Mouse (Mus musculus): Measurements from ENCODE around the gene Bcas2. TPM values are rescaled to one million over a fixed set of nuclear protein-coding genes. Genes with fewer than 3 reads are reported as not detected.
A peak's percentile ranks its signal among the peaks of the same experiment; 100 is the strongest.
"Not testable (repeated sequence)": the region's sequence is repeated elsewhere in the genome, so short reads cannot be mapped to it uniquely, and the experiment has no call there.

Bcas2 gene
- polyA plus RNA-seq, 1 experiment from 2014 or later, result 168 TPM

- DNase-seq (ENCODE audit: low spot score), result no peak
These were observed 12.1 kb upstream of the Bcas2 start for GRCm38 (mm10) chr3:103159232-103159900.

GRCm38 (mm10) chr3:103169771-103170170 is 1.7 kb upstream of the Bcas2 start:
- DNase-seq (ENCODE audit: low spot score), result peak; percentile 90

- DNase-seq (ENCODE audit: low spot score), result no peak
These were observed 1.2 kb downstream of the Bcas2 start for GRCm38 (mm10) chr3:103172615-103173014.

- DNase-seq (ENCODE audit: low spot score), result no peak
These were observed 5.3 kb downstream of the Bcas2 start for GRCm38 (mm10) chr3:103176740-103177139.

GRCm38 (mm10) chr3:103179527-103179926 is 8.1 kb downstream of the Bcas2 start:
- no peak for DNase-seq (ENCODE audit: low spot score)

GRCm38 (mm10) chr3:103181171-103181570 is 9.7 kb downstream of the Bcas2 start:
- DNase-seq (ENCODE audit: low spot score), result no peak

GRCm38 (mm10) chr3:103182821-103183220 is 11.4 kb downstream of the Bcas2 start:
- DNase-seq (ENCODE audit: low spot score), result no peak

GRCm38 (mm10) chr3:103184467-103184866 is 13.0 kb downstream of the Bcas2 start:
- not testable (repeated sequence) for DNase-seq (ENCODE audit: low spot score)

GRCm38 (mm10) chr3:103188451-103188850 is 17.0 kb downstream of the Bcas2 start:
- DNase-seq (ENCODE audit: low spot score), result no peak

- no peak for DNase-seq (ENCODE audit: low spot score)
These were observed 17.4 kb downstream of the Bcas2 start for GRCm38 (mm10) chr3:103188856-103189255.

- no peak for DNase-seq (ENCODE audit: low spot score)
These were observed 20.7 kb downstream of the Bcas2 start for GRCm38 (mm10) chr3:103192161-103192560.

- DNase-seq (ENCODE audit: low spot score), result no peak
These were observed 21.7 kb downstream of the Bcas2 start for GRCm38 (mm10) chr3:103193186-103193585.

- no peak for DNase-seq (ENCODE audit: low spot score)
These were observed 24.9 kb downstream of the Bcas2 start for GRCm38 (mm10) chr3:103196320-103196823.

- no peak for DNase-seq (ENCODE audit: low spot score)
These were observed 27.9 kb downstream of the Bcas2 start for GRCm38 (mm10) chr3:103199386-103199785.

GRCm38 (mm10) chr3:103201105-103201504 is 29.6 kb downstream of the Bcas2 start:
- not testable (repeated sequence) for DNase-seq (ENCODE audit: low spot score)

- DNase-seq (ENCODE audit: low spot score), result no peak
These were observed 32.1 kb downstream of the Bcas2 start for GRCm38 (mm10) chr3:103203554-103203953.

GRCm38 (mm10) chr3:103204445-103204844 is 33.0 kb downstream of the Bcas2 start:
- no peak for DNase-seq (ENCODE audit: low spot score)

- peak; percentile 33 for DNase-seq (ENCODE audit: low spot score)
These were observed 34.9 kb downstream of the Bcas2 start for GRCm38 (mm10) chr3:103206393-103206792.

- no peak for DNase-seq (ENCODE audit: low spot score)
These were observed 36.3 kb downstream of the Bcas2 start for GRCm38 (mm10) chr3:103207749-103208148.

GRCm38 (mm10) chr3:103208237-103208636 is 36.8 kb downstream of the Bcas2 start:
- no peak for DNase-seq (ENCODE audit: low spot score)

GRCm38 (mm10) chr3:103211101-103211500 is 39.6 kb downstream of the Bcas2 start:
- no peak for DNase-seq (ENCODE audit: low spot score)

- no peak for DNase-seq (ENCODE audit: low spot score)
These were observed 40.7 kb downstream of the Bcas2 start for GRCm38 (mm10) chr3:103212142-103212541.

- DNase-seq (ENCODE audit: low spot score), result no peak
These were observed 42.1 kb downstream of the Bcas2 start for GRCm38 (mm10) chr3:103213537-103213936.

Measured in thymus, postnatal 0 days (tissue).